Mouse (Mus musculus): ENCODE measurements around the gene Ctnna2. TPM values are rescaled to one million over a fixed set of nuclear protein-coding genes. Genes with fewer than 3 reads are reported as not detected.

The Ctnna2 gene
- total and polyA plus RNA-seq, 2 experiments from 2014 or later, result 95.0 to 150 TPM

- DNase-seq (ENCODE audit: low spot score) (no peak), ATAC-seq (no peak)
- TF ChIP-seq CTCF (IDR thresholded peaks at IDR 0.05; ENCODE audit: low read depth), result peak; percentile 28
- Histone ChIP-seq H3K4me3 (ENCODE audit: low read length) (no peak overlapping the region), H3K27ac (no peak overlapping the region), H3K9ac (replicated peaks; ENCODE audit: low read length) (no peak overlapping the region), H3K27me3 (ENCODE audit: insufficient read depth, low read length) (no peaks in the 10 kb centered on the region), H3K9me3 (ENCODE audit: low read length) (no peaks in the 10 kb centered on the region), H3K4me2 (ENCODE audit: low read depth, low read length) (no peak overlapping the region), H3K4me1 (ENCODE audit: insufficient read depth, low read length) (no peaks in the 10 kb centered on the region), H3K36me3 (ENCODE audit: insufficient read depth, low read length) (no peaks in the 10 kb centered on the region)
- 63% methylated on average over 3 of the region's 3 CpGs for WGBS
Measured at GRCm38 (mm10) chr6:77577585-77577984, 401.9 kb downstream of the Ctnna2 start.

GRCm38 (mm10) chr6:77572614-77573013 lies 406.9 kb downstream of the Ctnna2 start:
- ATAC-seq (0 out of 2 replicates have a peak, but pooled peaks have one; percentile 49), DNase-seq (ENCODE audit: low spot score) (peak; percentile 73)
- Histone ChIP-seq H3K4me3 (ENCODE audit: low read length) (no peak overlapping the region), H3K4me2 (ENCODE audit: low read depth, low read length) (no peak overlapping the region), H3K9me3 (ENCODE audit: low read length) (no peaks in the 10 kb centered on the region), H3K9ac (replicated peaks; ENCODE audit: low read length) (no peak overlapping the region), H3K4me1 (ENCODE audit: insufficient read depth, low read length) (no peaks in the 10 kb centered on the region), H3K27me3 (ENCODE audit: insufficient read depth, low read length) (no peaks in the 10 kb centered on the region), H3K27ac (no peak overlapping the region), H3K36me3 (ENCODE audit: insufficient read depth, low read length) (no peaks in the 10 kb centered on the region)
- 47% methylated on average over 3 of the region's 3 CpGs for WGBS
- TF ChIP-seq CTCF (IDR thresholded peaks at IDR 0.05; ENCODE audit: low read depth), result peak; percentile 71

DNA sequence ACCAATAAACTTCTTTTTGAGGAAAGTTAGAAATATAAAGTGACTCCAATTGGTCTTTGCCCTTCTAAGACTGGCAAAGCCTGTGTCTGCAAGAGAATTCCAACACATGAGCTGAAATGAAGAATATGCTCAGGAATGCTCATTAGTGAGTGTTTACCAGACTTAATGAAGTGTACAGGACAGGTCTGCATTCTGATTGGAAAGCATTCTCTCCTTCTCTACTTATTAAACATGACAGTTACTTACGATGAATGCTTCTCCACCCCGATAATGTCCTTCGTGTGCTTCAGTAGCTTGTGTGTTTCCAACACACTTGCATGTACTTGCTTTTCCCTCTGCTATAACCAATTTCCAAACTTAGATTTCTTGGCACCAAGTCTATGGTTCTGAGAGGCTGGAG lies 409.6 kb downstream of the Ctnna2 start:
- Histone ChIP-seq H3K9ac (replicated peaks; ENCODE audit: low read length) (no peak overlapping the region), H3K27ac (no peak overlapping the region), H3K36me3 (ENCODE audit: insufficient read depth, low read length) (no peaks in the 10 kb centered on the region), H3K4me2 (ENCODE audit: low read depth, low read length) (no peak overlapping the region), H3K9me3 (ENCODE audit: low read length) (no peaks in the 10 kb centered on the region), H3K4me1 (ENCODE audit: insufficient read depth, low read length) (no peaks in the 10 kb centered on the region), H3K4me3 (ENCODE audit: low read length) (no peak overlapping the region), H3K27me3 (ENCODE audit: insufficient read depth, low read length) (no peaks in the 10 kb centered on the region)
- TF ChIP-seq CTCF (IDR thresholded peaks at IDR 0.05; ENCODE audit: low read depth), result no peak
- DNase-seq (ENCODE audit: low spot score) (no peak), ATAC-seq (no peak)
- 93% methylated on average over 3 of the region's 3 CpGs for WGBS

GRCm38 (mm10) chr6:77556181-77556580 lies 423.3 kb downstream of the Ctnna2 start:
- 80% methylated on average over 1 of the region's 1 CpGs for WGBS
- ATAC-seq (no peak), DNase-seq (ENCODE audit: low spot score) (no peak)
- no peaks in the 10 kb centered on the region for H3K36me3 ChIP-seq (ENCODE audit: insufficient read depth, low read length)
- TF ChIP-seq CTCF (IDR thresholded peaks at IDR 0.05; ENCODE audit: low read depth), result no peak
- H3K4me2 ChIP-seq (ENCODE audit: low read depth, low read length), result no peak overlapping the region
- H3K9ac ChIP-seq (replicated peaks; ENCODE audit: low read length), result no peak overlapping the region
- no peaks in the 10 kb centered on the region for H3K4me1 ChIP-seq (ENCODE audit: insufficient read depth, low read length)
- no peaks in the 10 kb centered on the region for H3K9me3 ChIP-seq (ENCODE audit: low read length)
- no peak overlapping the region for H3K27ac ChIP-seq
- H3K27me3 ChIP-seq (ENCODE audit: insufficient read depth, low read length), result no peaks in the 10 kb centered on the region
- H3K4me3 ChIP-seq (ENCODE audit: low read length), result no peak overlapping the region

DNA sequence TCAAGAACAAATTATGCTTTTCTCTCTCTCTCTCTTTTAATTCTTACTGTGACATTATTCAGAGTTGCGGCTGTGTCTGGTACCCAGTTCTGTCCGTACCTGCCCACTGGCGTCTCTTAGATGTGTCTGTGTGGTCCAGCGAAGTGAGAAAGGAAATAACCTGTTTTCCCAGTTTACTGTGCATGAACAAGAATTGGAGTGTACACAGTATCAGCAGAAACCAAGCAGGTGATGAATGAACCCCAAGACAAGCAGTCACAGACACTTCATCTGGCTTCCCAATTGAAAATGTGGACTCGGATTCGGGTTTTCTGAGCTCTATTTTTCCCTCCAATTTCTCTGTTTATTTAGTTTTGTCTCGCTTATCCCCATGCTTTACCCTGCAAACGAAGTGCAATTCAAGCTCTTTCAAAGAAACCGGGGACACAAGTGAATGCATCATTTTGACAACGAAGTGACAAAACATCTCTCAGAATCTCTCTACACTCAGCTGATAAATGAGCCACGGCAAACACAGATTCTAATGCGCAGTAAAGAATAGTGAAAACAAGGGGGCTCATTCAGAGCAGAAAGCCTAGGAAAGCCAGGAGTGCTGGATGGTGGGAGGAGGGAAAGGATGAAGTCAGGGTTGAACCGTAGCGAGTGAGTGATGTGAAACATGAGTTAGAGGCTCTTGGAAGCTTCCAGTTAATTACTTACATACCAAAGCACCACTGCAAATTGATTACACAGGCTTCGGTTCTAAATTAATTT lies 442.3 kb downstream of the Ctnna2 start:
- no peak overlapping the region for H3K4me3 ChIP-seq (ENCODE audit: low read length)
- 38% methylated on average over 15 of the region's 15 CpGs for WGBS
- peak overlapping the region; percentile 34 for H3K4me2 ChIP-seq (ENCODE audit: low read depth, low read length)
- ATAC-seq (no peak), DNase-seq (ENCODE audit: low spot score) (no peak)
- H3K4me1 ChIP-seq (ENCODE audit: insufficient read depth, low read length), result no peaks in the 10 kb centered on the region
- TF ChIP-seq CTCF (IDR thresholded peaks at IDR 0.05; ENCODE audit: low read depth), result no peak
- H3K36me3 ChIP-seq (ENCODE audit: insufficient read depth, low read length), result no peaks in the 10 kb centered on the region
- no peaks in the 10 kb centered on the region; the same call in 1 of the 2 replicates for H3K9me3 ChIP-seq (ENCODE audit: low read length)
- H3K9ac ChIP-seq (replicated peaks; ENCODE audit: low read length), result no peak overlapping the region
- no peaks in the 10 kb centered on the region for H3K27me3 ChIP-seq (ENCODE audit: insufficient read depth, low read length)
- H3K27ac ChIP-seq, result peak overlapping the region; percentile 12; the same call in 1 of the 2 replicates

- no peak overlapping the region for H3K9ac ChIP-seq (replicated peaks; ENCODE audit: low read length)
- H3K27ac ChIP-seq, result no peak overlapping the region
- no peak for ATAC-seq
- WGBS, result 51% methylated on average over 2 of the region's 2 CpGs
- H3K36me3 ChIP-seq (ENCODE audit: insufficient read depth, low read length), result no peaks in the 10 kb centered on the region
- no peak for TF ChIP-seq CTCF (IDR thresholded peaks at IDR 0.05; ENCODE audit: low read depth)
- H3K4me1 ChIP-seq (ENCODE audit: insufficient read depth, low read length), result no peaks in the 10 kb centered on the region
- no peaks in the 10 kb centered on the region for H3K27me3 ChIP-seq (ENCODE audit: insufficient read depth, low read length)
- peak; percentile 19 for DNase-seq (ENCODE audit: low spot score)
- no peak overlapping the region for H3K4me2 ChIP-seq (ENCODE audit: low read depth, low read length)
- no peak overlapping the region for H3K4me3 ChIP-seq (ENCODE audit: low read length)
- H3K9me3 ChIP-seq (ENCODE audit: low read length), result no peaks in the 10 kb centered on the region; the same call in 1 of the 2 replicates
Measured at GRCm38 (mm10) chr6:77527636-77528035, 451.9 kb downstream of the Ctnna2 start.

DNA sequence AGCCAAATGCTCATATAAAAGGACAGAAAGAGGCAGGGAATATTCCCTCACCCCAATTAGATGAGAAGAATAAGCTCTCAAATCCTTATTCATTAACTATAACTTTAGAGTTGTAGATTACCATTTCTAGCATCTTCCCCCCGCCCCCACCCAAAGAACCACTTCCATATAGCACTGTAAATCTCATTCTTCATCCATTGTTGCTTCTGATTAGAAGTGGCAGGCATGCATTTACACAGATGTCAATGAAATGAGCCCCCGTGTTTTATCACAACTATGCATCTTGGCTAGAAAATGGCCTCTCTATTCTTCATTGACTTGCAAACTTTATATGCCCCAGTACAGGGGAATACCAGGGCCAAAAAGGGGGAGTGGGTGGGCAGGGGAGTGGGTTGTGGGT lies 457.7 kb downstream of the Ctnna2 start:
- Histone ChIP-seq H3K9ac (replicated peaks; ENCODE audit: low read length) (no peak overlapping the region), H3K36me3 (ENCODE audit: insufficient read depth, low read length) (no peaks in the 10 kb centered on the region), H3K4me1 (ENCODE audit: insufficient read depth, low read length) (no peaks in the 10 kb centered on the region), H3K4me2 (ENCODE audit: low read depth, low read length) (no peak overlapping the region), H3K27ac (no peak overlapping the region), H3K4me3 (ENCODE audit: low read length) (no peak overlapping the region), H3K9me3 (ENCODE audit: low read length) (no peaks in the 10 kb centered on the region), H3K27me3 (ENCODE audit: insufficient read depth, low read length) (no peaks in the 10 kb centered on the region)
- DNase-seq (ENCODE audit: low spot score) (no peak), ATAC-seq (no peak)
- no peak for TF ChIP-seq CTCF (IDR thresholded peaks at IDR 0.05; ENCODE audit: low read depth)
- WGBS, result 52% methylated on average over 2 of the region's 2 CpGs

Measured in hindbrain, postnatal 0 days (tissue).